Mouse (Mus musculus): Measurements from ENCODE around the gene Cnp. TPM values are rescaled to one million over a fixed set of nuclear protein-coding genes. Genes with fewer than 3 reads are reported as not detected.

The Cnp gene
- polyA plus RNA-seq, 1 experiment from 2014 or later = 14.2 TPM

- no peaks in the 10 kb centered on the region for H3K27me3 ChIP-seq
- H3K9ac ChIP-seq = no peak overlapping the region
- 0 out of 2 replicates have a peak, but pooled peaks cover 6% of the 10 kb centered on the region for H3K4me1 ChIP-seq (replicated peaks)
- no peak for ATAC-seq (ENCODE audit: insufficient read depth)
- H3K27ac ChIP-seq (replicated peaks) = no peak overlapping the region
- no peaks in the 10 kb centered on the region for H3K36me3 ChIP-seq (replicated peaks)
- H3K4me2 ChIP-seq = no peak overlapping the region
- H3K4me3 ChIP-seq (replicated peaks) = no peak overlapping the region
- H3K9me3 ChIP-seq (replicated peaks) = no peaks in the 10 kb centered on the region
Observed at GRCm38 (mm10) chr11:100536466-100536865, 38.2 kb upstream of the Cnp start.

GRCm38 (mm10) chr11:100540966-100541365 lies 33.7 kb upstream of the Cnp start:
- no peaks in the 10 kb centered on the region for H3K27me3 ChIP-seq
- H3K9me3 ChIP-seq (replicated peaks) = no peaks in the 10 kb centered on the region
- no peak overlapping the region for H3K4me3 ChIP-seq (replicated peaks)
- no peak for ATAC-seq (ENCODE audit: insufficient read depth)
- peaks cover 25% of the 10 kb centered on the region for H3K4me1 ChIP-seq (replicated peaks)
- no peak overlapping the region for H3K27ac ChIP-seq (replicated peaks)
- no peaks in the 10 kb centered on the region for H3K36me3 ChIP-seq (replicated peaks)
- no peak overlapping the region for H3K9ac ChIP-seq
- H3K4me2 ChIP-seq = no peak overlapping the region
- 15% methylated on average over 6 of the region's 6 CpGs for WGBS (ENCODE audit: insufficient replicate concordance)

- H3K4me2 ChIP-seq = no peak overlapping the region
- WGBS (ENCODE audit: insufficient replicate concordance) = 62% methylated on average over 2 of the region's 2 CpGs
- ATAC-seq (ENCODE audit: insufficient read depth) = no peak
Observed at GRCm38 (mm10) chr11:100541577-100541976, 33.1 kb upstream of the Cnp start.

GRCm38 (mm10) chr11:100544832-100545745 lies 29.6 kb upstream of the Cnp start, which contains the start of gene Ttc25:
TSS of gene Ttc25 (plus strand) at chr11:100545607.
- ATAC-seq (ENCODE audit: insufficient read depth) = peak; percentile 93
- no peaks in the 10 kb centered on the region for H3K36me3 ChIP-seq (replicated peaks)
- H3K4me1 ChIP-seq (replicated peaks) = peaks cover 29% of the 10 kb centered on the region
- H3K4me2 ChIP-seq = peak within 1 kb of the TSS; percentile 82
- WGBS (ENCODE audit: insufficient replicate concordance) = 5% methylated on average over 28 of the region's 28 CpGs
- H3K9ac ChIP-seq = peak within 1 kb of the TSS; percentile 37; the same call in 1 of the 2 replicates
- H3K27me3 ChIP-seq = no peaks in the 10 kb centered on the region
- H3K4me3 ChIP-seq (replicated peaks) = peak within 1 kb of the TSS; percentile 61
- no peaks in the 10 kb centered on the region for H3K9me3 ChIP-seq (replicated peaks)
- peak within 1 kb of the TSS; percentile 39 for H3K27ac ChIP-seq (replicated peaks)

More at GRCm38 (mm10) chr11:100541577-100541976, 33.1 kb upstream of the Cnp start:
- no peaks in the 10 kb centered on the region for H3K36me3 ChIP-seq (replicated peaks)
- H3K9ac ChIP-seq = no peak overlapping the region
- peaks cover 27% of the 10 kb centered on the region for H3K4me1 ChIP-seq (replicated peaks)
- no peak overlapping the region for H3K27ac ChIP-seq (replicated peaks)
- no peaks in the 10 kb centered on the region for H3K27me3 ChIP-seq
- H3K4me3 ChIP-seq (replicated peaks) = no peak overlapping the region
- no peaks in the 10 kb centered on the region for H3K9me3 ChIP-seq (replicated peaks)

- Histone ChIP-seq H3K27ac (replicated peaks) (no peak overlapping the region), H3K9ac (peak overlapping the region; percentile 27; the same call in 1 of the 2 replicates), H3K9me3 (replicated peaks) (no peaks in the 10 kb centered on the region), H3K4me3 (replicated peaks) (peak overlapping the region; percentile 61), H3K36me3 (replicated peaks) (no peaks in the 10 kb centered on the region), H3K27me3 (no peaks in the 10 kb centered on the region), H3K4me2 (peak overlapping the region; percentile 82), H3K4me1 (replicated peaks) (peaks cover 29% of the 10 kb centered on the region)
- 0 out of 2 replicates have a peak, but pooled peaks have one; percentile 11 for ATAC-seq (ENCODE audit: insufficient read depth)
- 23% methylated on average over 7 of the region's 7 CpGs for WGBS (ENCODE audit: insufficient replicate concordance)
Observed at GRCm38 (mm10) chr11:100545746-100546085, 29.0 kb upstream of the Cnp start.

- H3K36me3 ChIP-seq (replicated peaks) = no peaks in the 10 kb centered on the region
- ATAC-seq (ENCODE audit: insufficient read depth) = no peak
- H3K27me3 ChIP-seq = no peaks in the 10 kb centered on the region
- no peak overlapping the region for H3K4me2 ChIP-seq
- 69% methylated on average over 6 of the region's 6 CpGs for WGBS (ENCODE audit: insufficient replicate concordance)
- H3K27ac ChIP-seq (replicated peaks) = no peak overlapping the region
- no peaks in the 10 kb centered on the region for H3K9me3 ChIP-seq (replicated peaks)
- H3K4me3 ChIP-seq (replicated peaks) = no peak overlapping the region
- H3K4me1 ChIP-seq (replicated peaks) = peaks cover 25% of the 10 kb centered on the region
- no peak overlapping the region for H3K9ac ChIP-seq
Observed at GRCm38 (mm10) chr11:100546955-100547354, 27.7 kb upstream of the Cnp start.

- H3K27me3 ChIP-seq = no peaks in the 10 kb centered on the region
- H3K4me1 ChIP-seq (replicated peaks) = peaks cover 25% of the 10 kb centered on the region
- no peaks in the 10 kb centered on the region for H3K36me3 ChIP-seq (replicated peaks)
- H3K9me3 ChIP-seq (replicated peaks) = no peaks in the 10 kb centered on the region
- no peak for ATAC-seq (ENCODE audit: insufficient read depth)
- WGBS (ENCODE audit: insufficient replicate concordance) = 38% methylated on average over 6 of the region's 6 CpGs
- H3K4me2 ChIP-seq = no peak overlapping the region
- no peak overlapping the region for H3K27ac ChIP-seq (replicated peaks)
- H3K4me3 ChIP-seq (replicated peaks) = no peak overlapping the region
- no peak overlapping the region for H3K9ac ChIP-seq
Observed at GRCm38 (mm10) chr11:100548141-100548540, 26.6 kb upstream of the Cnp start.

- Histone ChIP-seq H3K9me3 (replicated peaks) (no peaks in the 10 kb centered on the region), H3K27ac (replicated peaks) (no peak overlapping the region), H3K27me3 (no peaks in the 10 kb centered on the region), H3K4me3 (replicated peaks) (no peak overlapping the region), H3K9ac (no peak overlapping the region), H3K36me3 (replicated peaks) (no peaks in the 10 kb centered on the region), H3K4me1 (replicated peaks) (peaks cover 23% of the 10 kb centered on the region), H3K4me2 (no peak overlapping the region)
- WGBS (ENCODE audit: insufficient replicate concordance) = 64% methylated on average over 8 of the region's 8 CpGs
- ATAC-seq (ENCODE audit: insufficient read depth) = no peak
Observed at GRCm38 (mm10) chr11:100549466-100549865, 25.2 kb upstream of the Cnp start.

GRCm38 (mm10) chr11:100550101-100550500 lies 24.6 kb upstream of the Cnp start:
- Histone ChIP-seq H3K4me3 (replicated peaks) (no peak overlapping the region), H3K9me3 (replicated peaks) (no peaks in the 10 kb centered on the region), H3K4me1 (replicated peaks) (peaks cover 17% of the 10 kb centered on the region), H3K27ac (replicated peaks) (no peak overlapping the region), H3K36me3 (replicated peaks) (no peaks in the 10 kb centered on the region), H3K4me2 (no peak overlapping the region), H3K9ac (no peak overlapping the region), H3K27me3 (no peaks in the 10 kb centered on the region)
- 65% methylated on average over 6 of the region's 6 CpGs for WGBS (ENCODE audit: insufficient replicate concordance)
- no peak for ATAC-seq (ENCODE audit: insufficient read depth)

- Histone ChIP-seq H3K9me3 (replicated peaks) (no peaks in the 10 kb centered on the region), H3K27me3 (no peaks in the 10 kb centered on the region), H3K36me3 (replicated peaks) (no peaks in the 10 kb centered on the region), H3K4me2 (no peak overlapping the region), H3K4me1 (replicated peaks) (peaks cover 7% of the 10 kb centered on the region; the same call in 1 of the 2 replicates), H3K27ac (replicated peaks) (no peak overlapping the region), H3K4me3 (replicated peaks) (no peak overlapping the region), H3K9ac (no peak overlapping the region)
- ATAC-seq (ENCODE audit: insufficient read depth) = no peak
- 65% methylated on average over 4 of the region's 4 CpGs for WGBS (ENCODE audit: insufficient replicate concordance)
Observed at GRCm38 (mm10) chr11:100552842-100553241, 21.9 kb upstream of the Cnp start.

- Histone ChIP-seq H3K9ac (no peak overlapping the region), H3K27me3 (no peaks in the 10 kb centered on the region), H3K27ac (replicated peaks) (no peak overlapping the region), H3K9me3 (replicated peaks) (no peaks in the 10 kb centered on the region), H3K4me1 (replicated peaks) (peaks cover 7% of the 10 kb centered on the region; the same call in 1 of the 2 replicates), H3K36me3 (replicated peaks) (no peaks in the 10 kb centered on the region), H3K4me3 (replicated peaks) (no peak overlapping the region), H3K4me2 (peak overlapping the region; percentile 43; the same call in 1 of the 2 replicates)
- 0 out of 2 replicates have a peak, but pooled peaks have one; percentile 42 for ATAC-seq (ENCODE audit: insufficient read depth)
- WGBS (ENCODE audit: insufficient replicate concordance) = 8% methylated on average over 11 of the region's 11 CpGs
Observed at GRCm38 (mm10) chr11:100555583-100555982, 19.1 kb upstream of the Cnp start.
